Mouse (Mus musculus) liver, embryonic 14.5 days (tissue): Measurements from ENCODE around the gene Prol1.

ENCODE experiments used
- CTCF ChIP-seq: IDR thresholded peaks from 2 replicates; pipeline ENCODE4 v1.5.1; 2016; ENCODE audit warnings: antibody characterized with exemption, low read depth, control low read depth
- EP300 ChIP-seq: IDR thresholded peaks from 2 replicates; pipeline ENCODE4 v1.6.1; 2016; ENCODE audit warnings: antibody characterized with exemption, low read depth

DNA sequence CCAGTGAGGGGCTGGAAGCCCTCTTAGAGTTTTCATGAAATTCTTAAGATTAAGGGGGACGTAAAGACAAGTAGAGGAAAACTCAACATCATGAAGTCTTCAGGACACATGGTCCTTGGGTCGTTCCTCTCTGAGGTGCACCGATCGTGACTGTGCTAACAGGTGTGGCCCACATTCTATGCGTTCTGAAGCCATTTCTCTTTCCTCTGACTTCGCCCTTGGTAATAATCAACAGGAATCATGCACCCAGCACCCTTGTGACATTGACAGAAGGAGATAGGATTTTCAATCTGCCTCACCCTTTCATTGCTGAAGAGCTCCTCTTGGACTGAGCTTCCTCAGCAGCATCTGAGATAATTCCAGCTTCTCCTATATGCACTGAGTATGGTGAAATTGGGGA is 55.5 kb downstream of the Prol1 start:
- TF ChIP-seq CTCF (no peak), EP300 (no peak)
